Mouse (Mus musculus): ENCODE measurements around the gene Pip4k2b. TPM values are rescaled to one million over a fixed set of nuclear protein-coding genes. Genes with fewer than 3 reads are reported as not detected.
A peak's percentile ranks its signal among the peaks of the same experiment; 100 is the strongest.

Pip4k2b gene
- total RNA-seq, 2 experiments from 2014 or later = 64.7 TPM

DNA sequence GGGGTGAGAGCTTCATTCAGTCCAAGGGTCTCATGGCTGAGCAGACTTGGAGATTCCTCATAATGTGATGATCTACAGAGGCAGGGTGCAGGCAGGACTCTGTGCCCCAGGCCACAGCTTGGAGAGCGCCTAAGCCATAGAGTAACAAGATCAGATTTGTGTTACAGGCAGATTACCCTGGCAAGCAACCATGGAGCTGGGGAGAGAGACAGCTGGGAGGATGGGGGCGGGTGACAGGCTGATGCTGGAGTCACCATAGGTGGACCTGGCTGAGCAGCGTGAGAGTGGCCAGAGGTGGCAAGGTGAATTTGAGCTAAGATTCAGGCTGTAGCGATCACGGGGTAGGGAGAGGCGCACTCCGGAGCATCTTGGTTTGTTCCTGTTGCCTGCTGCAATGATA is 76.3 kb downstream of the Pip4k2b start:
- DNase-seq (ENCODE audit: low spot score) = peak; percentile 71

DNA sequence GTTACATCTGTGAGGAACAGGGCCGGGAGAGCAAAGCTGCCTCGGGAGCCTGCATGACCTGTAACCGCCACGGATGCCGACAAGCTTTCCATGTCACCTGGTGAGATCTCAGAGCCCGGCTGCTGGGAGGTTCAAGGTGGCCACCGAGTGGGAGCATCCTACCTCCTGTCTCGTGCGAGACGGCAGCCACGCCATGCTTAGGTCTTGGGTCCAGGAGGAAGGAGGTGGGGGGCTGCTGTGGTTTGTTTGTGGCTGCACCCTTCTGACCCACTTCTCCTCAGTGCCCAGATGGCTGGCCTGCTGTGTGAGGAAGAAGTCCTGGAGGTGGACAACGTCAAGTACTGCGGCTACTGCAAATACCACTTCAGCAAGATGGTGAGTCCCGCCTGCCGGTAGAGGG is 77.7 kb downstream of the Pip4k2b start:
- DNase-seq (ENCODE audit: low spot score) = no peak

DNA sequence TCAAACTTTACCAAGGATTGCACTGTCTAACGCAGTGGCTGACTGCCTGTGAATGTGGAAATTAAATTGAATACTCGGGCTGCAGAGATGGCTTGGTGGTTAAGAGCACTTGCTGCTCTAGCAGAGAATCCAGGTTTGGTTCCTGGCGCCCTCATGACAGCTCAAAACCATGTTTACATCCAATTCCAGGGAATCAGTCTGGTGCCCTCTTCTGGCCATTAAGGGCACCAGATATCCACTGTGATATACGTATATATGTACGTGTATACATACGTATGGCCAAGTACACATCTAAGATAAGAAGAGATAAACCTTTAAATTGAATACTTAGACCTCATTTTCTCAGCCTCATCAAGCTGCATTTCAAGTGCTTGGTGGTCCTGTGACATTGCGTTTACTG is 78.3 kb downstream of the Pip4k2b start:
- no peak for DNase-seq (ENCODE audit: low spot score)

DNA sequence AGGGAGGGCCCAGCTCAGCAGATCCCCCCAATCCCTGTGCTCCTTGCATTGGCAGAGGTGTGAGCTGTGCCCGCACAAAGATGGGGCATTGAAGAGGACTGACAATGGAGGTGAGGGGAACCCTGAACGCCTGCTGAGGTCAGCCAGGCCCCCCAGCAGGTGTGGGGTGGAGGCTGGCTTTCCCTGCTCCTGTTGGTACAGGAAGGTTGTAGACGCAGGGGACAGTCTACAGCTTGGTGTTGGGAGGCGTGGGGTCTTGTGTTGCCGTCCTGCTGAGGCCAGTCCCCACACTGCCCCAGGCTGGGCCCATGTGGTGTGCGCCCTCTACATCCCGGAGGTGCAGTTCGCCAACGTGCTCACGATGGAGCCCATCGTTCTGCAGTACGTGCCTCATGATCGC is 79.1 kb downstream of the Pip4k2b start:
- DNase-seq (ENCODE audit: low spot score) = no peak

Small RNA genes within 50 kb of the gene (microRNA-seq; reads per million reads assigned to microRNA genes)
- not detected for gene Mir6927
- not detected for gene Mir8102

Other genes with a start within 250 kb of the Pip4k2b start
- not detected for gene 4933428G20Rik, start 244.4 kb downstream of the Pip4k2b start, total RNA-seq (2021)
- 1 to 10 TPM; 1.3 to 1.9 TPM for gene Srcin1, start 168.5 kb downstream of the Pip4k2b start, total RNA-seq (2021)
- gene Epop, start 115.0 kb downstream of the Pip4k2b start, total RNA-seq (2021) = under 1 TPM; 0.75 to 1.00 TPM
- gene Mllt6, start 81.3 kb downstream of the Pip4k2b start, total RNA-seq (2021) = 10 to 100 TPM; 44.1 to 51.0 TPM
- 100 to 1,000 TPM in 1 of 2 experiments, 10 to 100 TPM in 1; 96.7 to 102 TPM for gene Cisd3, start 58.9 kb downstream of the Pip4k2b start, total RNA-seq (2021)
- gene Pcgf2, start 44.2 kb downstream of the Pip4k2b start, total RNA-seq (2021) = 1 to 10 TPM in 1 of 2 experiments, under 1 TPM in 1; 0.96 to 2.3 TPM
- 100 to 1,000 TPM; 150 to 167 TPM for gene Psmb3, start 41.3 kb downstream of the Pip4k2b start, total RNA-seq (2021)
- gene Cwc25, start 21.9 kb upstream of the Pip4k2b start, total RNA-seq (2021) = 1 to 10 TPM; 5.2 to 5.9 TPM
- not detected for gene 1700001P01Rik, start 31.2 kb upstream of the Pip4k2b start, total RNA-seq (2021)
- gene Rpl23, start 37.7 kb upstream of the Pip4k2b start, total RNA-seq (2021) = 100 to 1,000 TPM; 426 to 450 TPM
- 10 to 100 TPM; 10.0 to 19.2 TPM for gene Lasp1, start 54.3 kb upstream of the Pip4k2b start, total RNA-seq (2021)
- under 1 TPM; 0.19 to 0.34 TPM for gene B230217C12Rik, start 96.1 kb upstream of the Pip4k2b start, total RNA-seq (2021)
- under 1 TPM; 0.16 to 0.38 TPM for gene Fbxo47, start 139.4 kb upstream of the Pip4k2b start, total RNA-seq (2021)
- gene Plxdc1, start 241.7 kb upstream of the Pip4k2b start, total RNA-seq (2021) = 1 to 10 TPM; 2.1 to 2.6 TPM

Data from gastrocnemius, adult 18-20 months (tissue).